Mouse (Mus musculus) heart, adult 2 months (tissue): Measurements from ENCODE around the gene Nim1k.

Experiments
- CTCF ChIP-seq: fragments of 200-600 bp; IDR thresholded peaks from 2 replicates; pipeline ENCODE4 v1.8.1; 2022; ENCODE audit warnings: antibody characterized with exemption, mild to moderate bottlenecking, moderate library complexity
- EP300 ChIP-seq: fragments of 200-500 bp; IDR thresholded peaks from 2 replicates; pipeline ENCODE4 v1.6.1; 2011; ENCODE audit warnings: low read depth, low read length, control low read depth; ENCODE audit not compliant: insufficient read depth

- TF ChIP-seq CTCF: no peak
- no peak for TF ChIP-seq EP300
These were observed 32.3 kb downstream of the Nim1k start for GRCm38 (mm10) chr13:119723368-119723767.
